Mouse (Mus musculus) 3T3-L1 (cell line): ENCODE data around the gene Adgrl4.
A peak's percentile ranks its signal among the peaks of the same experiment; 100 is the strongest.

Experiments used
- DNase-seq: peaks from one replicate; pipeline ENCODE4 v3.0.0-alpha.2; 2015; ENCODE audit warnings: low read depth, low spot score

Adgrl4 gene

DNA sequence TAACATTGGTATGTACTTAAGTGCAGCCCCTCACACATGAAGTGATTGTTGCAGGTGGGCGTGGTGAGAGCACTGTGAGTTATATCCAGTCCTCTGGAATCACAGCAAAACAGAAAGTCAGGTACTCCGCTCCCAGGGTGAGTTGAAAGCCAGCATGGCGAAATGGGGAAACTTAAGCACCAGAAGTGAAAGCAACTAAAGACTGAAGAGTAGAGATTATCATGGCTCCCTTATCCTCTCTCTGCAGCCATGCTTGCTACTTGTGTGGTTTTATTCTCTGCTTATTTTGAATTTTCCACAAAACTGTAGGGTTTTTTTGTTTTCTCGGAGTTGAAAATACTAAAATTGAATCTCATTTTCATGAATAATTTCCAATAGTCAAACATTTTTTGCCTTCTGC lies 51.2 kb downstream of the Adgrl4 start:
- no peak for DNase-seq

DNA sequence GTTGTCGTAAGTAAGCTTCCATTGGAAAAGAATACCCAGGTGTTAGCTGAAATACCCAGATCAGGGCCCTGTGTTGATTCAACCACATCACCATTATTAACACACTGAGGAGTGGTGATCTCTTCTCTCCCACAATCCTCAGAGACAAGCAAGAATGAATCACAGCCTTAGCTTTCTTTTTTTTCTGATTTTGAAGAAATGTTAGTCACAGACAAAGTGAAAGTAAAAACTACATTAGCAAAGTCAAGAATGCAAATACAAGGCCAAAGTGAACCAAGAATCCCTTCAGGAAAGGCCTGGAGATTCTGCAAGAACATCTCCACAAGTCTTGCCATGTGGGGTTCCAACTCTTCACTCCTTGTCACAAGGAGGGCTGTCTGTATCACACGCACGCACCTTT lies 67.9 kb downstream of the Adgrl4 start:
- DNase-seq, result peak; percentile 70

DNA sequence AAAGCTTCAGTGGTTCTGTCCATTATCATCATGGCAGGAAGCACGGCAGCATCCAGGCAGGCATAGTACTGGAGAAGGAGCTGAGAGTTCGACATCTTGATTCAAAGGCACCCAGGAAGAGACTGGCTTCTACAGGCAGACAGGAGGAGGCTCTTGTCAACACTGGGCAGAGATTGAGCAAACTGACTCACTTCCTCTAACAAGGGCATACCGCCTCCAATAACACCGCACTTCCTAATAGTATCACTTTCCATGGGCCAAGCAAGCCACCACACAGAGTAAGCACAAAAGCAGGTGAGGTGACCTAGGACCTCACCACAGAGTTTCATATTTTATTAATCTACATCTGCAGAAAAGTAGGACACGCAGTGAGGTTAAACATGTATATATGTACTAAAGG lies 73.5 kb downstream of the Adgrl4 start:
- DNase-seq, result no peak

DNA sequence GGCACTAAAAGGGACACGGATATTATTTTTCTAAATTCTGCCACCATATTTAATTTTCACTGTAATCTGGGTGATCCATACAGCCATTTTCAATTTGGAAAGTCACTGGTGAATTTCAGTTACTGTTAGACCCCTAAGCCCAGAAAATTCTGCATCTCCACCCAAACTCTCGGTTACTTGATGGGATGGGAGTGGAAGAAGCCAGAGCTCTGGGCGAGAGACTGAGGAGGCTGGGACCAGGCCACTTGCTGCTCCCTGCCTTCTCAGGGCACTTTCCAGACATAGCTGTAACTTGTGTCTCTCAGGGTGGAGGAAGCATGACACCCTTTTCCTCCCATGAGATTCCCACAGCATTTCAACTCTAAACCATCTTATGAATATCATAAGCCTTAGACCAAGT lies 109.5 kb downstream of the Adgrl4 start:
- no peak for DNase-seq

DNA sequence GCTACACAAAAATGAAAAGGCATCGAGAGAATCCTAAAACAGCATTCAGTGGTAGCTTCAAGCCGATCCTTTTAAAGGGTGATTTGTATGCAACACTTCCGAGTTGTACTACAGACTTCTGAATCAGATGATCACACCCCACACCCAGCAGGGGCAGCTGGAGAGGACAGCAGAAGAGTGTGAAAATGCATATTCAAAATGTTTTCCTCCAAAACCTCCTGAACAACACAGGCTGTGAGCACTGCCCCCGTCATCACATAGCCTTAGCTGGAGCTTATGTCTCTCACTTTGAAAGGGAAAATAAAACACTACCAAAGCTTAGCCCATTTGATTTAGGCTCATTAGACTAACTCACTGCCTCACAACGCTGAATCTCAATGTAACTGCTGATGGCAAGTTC lies 113.3 kb downstream of the Adgrl4 start:
- no peak for DNase-seq

DNA sequence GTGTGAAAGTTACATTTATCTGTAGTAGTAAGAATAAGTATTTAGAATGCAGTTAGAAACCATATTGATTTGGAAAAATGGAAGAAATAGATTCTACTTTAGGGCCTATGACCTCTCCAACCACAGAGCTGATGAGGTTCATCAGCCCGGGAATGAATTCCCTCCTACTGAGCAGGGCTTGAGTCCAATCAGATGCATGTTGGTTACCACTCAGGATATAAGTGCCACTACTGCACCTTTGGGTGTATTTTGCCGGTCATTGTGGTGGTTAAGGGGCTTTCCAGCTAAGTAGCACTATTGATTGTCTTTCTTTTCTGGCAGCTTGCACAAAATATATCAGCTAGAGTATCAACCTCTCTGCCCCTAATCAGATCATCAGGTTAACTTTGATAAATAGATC lies 118.9 kb downstream of the Adgrl4 start:
- no peak for DNase-seq

DNA sequence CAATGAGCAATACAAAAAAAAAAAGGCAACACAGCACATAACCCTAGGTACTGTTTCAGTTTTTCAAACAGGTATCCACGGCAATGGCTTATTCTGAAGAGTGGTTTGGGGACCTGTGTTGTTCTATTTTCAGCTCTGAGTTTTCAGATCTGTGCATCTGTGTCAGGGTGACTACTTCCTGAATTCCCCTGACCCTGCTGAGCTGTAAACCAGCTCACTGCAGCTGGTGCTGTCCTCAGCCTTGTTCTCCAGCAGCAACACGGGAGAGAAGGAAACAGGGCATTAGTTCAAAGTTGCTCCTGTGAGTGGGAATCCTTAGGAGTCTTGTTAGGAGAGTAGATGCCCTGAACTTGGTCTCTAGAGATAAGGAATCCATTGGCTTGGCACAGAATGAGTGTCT lies 119.4 kb downstream of the Adgrl4 start:
- DNase-seq, result no peak

DNA sequence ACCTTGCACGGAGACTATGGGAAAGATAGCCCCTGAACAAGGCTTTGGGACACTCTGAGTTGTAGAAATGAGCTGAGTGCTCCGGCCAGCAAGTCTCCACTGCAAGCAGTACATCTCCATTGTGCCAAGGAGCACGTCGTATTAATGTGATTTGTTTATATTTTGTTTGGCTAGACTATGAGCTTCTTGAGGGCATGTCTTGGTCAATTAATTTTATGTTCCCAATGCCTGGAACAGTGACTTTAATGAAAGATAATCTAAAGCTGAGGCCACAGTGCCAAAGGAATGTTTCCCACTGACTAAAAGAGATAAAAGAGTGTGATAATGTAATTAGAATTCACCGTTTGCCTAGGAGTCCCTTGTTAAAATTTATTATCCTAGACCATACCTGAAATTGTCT lies 119.9 kb downstream of the Adgrl4 start:
- DNase-seq, result no peak

DNA sequence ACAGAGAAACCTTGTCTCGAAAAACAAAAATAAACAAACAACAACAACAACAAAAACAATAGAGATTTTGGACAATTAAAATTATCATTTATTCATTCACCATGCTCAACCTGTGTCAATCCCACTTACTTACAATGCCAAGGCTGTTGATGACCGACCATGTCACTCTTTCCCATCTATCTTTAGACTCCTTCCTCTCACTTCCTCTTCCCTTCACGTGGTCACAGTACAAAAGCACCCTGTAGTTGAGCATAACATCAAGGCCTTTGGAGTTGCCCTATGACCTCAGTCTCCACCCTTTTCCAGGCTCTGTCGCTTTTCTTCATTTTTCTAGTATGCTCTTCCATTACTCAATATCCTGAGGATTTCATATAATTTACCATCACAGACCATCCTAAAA lies 120.7 kb downstream of the Adgrl4 start:
- DNase-seq, result no peak

DNA sequence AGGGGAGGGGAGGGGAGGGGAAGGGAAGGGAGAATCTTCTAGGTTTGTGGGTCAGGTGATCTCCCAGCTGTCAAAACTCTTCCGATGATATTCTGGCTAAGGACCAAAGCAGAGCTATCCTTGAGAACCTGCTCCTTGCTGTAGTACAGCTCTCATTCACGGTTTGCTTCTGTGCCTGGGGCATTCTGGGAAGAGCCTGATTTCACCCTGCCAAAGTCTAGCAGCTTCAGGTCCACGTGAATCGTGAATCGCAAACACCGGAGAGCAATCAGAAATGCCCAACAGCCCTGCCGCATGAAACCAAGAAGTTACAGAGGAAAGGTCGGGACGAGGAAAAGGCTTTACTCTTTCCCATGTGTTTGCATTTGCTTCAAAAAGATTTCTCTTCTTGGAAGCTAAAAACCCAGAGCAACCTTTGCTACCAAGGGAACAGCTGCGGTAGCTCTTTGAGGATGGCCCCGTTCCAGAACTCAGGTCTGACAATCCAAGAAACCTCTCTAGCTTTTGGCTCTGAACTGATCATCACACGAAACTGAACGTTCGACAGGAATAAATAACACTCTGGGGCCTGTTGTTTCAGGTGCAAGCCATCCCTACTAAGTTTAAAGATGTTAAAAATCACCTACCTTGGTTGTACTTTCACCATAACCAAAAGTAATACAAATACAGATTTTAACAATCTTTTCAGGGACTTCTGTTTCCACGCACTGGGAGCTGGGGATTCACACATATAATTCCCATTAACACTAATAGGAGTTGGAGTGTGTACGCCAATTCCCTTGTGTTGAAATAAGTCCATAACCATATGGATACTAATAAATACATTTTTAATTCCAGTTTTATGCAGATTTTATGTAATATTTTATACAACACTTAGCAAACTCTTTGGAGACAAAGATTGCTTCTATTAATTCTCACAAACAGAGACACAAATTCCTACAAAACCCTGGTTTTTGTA lies 128.3 kb downstream of the Adgrl4 start:
- DNase-seq, result no peak

DNA sequence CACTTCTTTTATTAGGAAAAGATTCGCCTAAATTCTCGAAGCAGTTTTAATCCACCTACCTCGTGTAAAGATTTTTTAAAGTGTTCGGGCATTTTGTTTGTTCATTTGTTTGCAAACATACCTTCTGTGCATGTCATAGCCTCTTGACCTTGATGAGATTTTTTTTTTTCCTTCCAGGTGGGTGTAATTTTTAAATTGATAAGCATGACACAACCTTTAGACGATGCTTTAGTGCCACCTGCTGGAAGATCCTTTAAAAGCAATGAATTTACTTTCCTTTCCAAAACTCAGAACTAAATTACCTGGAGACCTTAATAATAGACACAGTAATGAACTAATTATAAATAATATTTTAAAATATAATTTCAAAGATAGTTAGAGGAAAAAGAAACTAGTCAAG lies 128.9 kb downstream of the Adgrl4 start:
- DNase-seq, result peak; percentile 62

DNA sequence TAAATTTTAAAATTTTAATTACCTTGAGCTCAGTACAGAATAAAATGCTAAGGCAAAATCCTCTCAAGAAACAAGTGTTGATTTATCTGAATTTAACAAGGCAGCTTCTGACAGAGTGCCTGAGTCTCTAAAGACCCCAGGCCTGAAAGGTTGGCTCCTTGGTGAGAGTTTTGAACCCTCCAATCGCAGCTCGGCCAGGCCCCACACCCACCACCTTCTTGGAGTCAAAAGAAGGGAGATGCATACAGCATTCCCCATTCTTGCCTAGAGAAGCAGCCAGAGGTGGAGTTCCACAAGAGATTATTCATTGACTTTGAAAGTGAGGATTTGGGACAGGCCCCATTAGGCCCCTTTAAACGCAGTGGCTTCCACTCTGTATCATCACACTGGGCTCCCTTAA lies 129.9 kb downstream of the Adgrl4 start:
- no peak for DNase-seq

DNA sequence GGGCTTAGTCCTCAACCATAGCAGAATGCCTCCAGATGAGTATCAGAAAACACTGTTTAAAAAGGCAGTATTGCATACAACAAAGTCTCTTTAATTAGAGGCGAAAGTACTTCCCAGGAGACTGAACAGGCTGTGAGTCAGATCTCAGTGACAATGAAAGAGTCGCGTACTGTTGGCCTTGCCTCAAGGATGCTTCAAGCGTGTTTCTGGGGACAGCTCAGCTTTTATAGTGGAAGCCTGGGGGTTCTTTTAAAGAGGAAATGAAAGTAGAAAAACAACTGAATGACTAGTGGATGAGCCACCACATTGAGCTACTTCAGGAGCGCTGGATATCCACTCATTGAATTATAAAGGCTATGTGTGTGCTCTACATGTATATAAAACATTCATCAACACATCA lies 134.4 kb downstream of the Adgrl4 start:
- DNase-seq, result peak; percentile 13

DNA sequence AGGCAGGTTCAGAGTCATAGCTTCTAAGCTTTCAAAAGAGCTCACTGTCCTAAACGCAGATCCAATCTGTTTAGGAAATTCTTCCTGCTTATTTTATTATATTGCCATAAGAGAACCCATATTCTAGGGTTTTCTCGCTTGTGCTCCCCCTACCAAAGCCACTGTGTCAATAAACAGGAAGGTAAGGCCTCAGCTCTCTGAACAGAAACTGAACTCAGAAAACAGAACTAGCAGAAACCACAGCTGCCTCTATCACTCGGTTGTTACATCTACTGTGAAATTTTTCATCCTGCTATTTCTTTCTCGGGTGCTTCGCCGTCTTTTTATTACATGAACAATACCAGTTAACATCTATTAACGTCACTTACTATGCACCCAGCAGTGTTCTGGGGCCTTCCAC lies 137.6 kb downstream of the Adgrl4 start:
- DNase-seq, result no peak

DNA sequence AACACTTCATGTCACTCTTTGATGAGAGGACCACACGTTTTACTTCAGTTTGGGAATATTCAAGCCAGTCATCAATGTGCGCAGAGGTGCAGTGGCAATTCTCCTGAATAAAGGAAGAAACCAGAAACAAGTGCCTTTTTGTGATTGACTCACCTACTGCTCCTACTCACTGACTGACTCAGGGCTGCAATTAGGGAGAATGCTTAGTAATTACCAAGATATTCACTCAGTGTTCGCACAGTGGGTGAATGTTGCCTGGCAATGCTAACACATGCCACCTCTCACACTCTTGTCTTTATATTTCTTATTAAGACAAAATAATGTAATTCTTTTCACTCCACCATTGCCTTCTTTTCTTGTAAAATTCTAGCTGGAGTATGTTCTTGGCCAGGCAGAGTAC lies 138.5 kb downstream of the Adgrl4 start:
- DNase-seq, result no peak

DNA sequence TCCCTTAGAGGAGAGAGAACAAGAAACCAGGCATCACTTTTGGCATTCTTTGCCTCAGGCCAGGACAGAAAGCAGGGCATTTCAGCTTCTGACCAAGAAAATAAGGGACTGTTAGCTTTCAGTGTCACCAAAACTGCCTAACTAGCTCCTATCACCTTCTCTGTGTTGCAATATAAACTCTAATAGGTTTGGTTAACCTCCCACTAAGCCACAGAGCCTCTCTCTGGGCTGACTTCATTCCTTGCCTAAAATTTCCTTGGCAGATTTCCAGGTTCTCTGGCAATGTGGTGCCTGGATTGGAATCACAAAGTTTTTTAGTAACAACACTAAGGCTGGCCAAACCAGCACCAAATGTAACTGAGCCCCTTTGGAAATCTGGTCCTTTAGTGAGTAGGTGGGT lies 154.2 kb downstream of the Adgrl4 start:
- DNase-seq, result peak; percentile 51
